Mouse (Mus musculus) lung, postnatal 0 days (tissue): Measurements from ENCODE around the gene Acvr1c. TPM values are rescaled to one million over a fixed set of nuclear protein-coding genes. Genes with fewer than 3 reads are reported as not detected.
A peak's percentile ranks its signal among the peaks of the same experiment; 100 is the strongest.

Source experiments
- ATAC-seq: fragments of 200-750 bp; cut with Nextera tagmentation; 2 replicates; pipeline ENCODE4 v1.8.0; 2017; ENCODE audit warnings: moderate library complexity
- DNase-seq: peaks from one replicate; pipeline ENCODE4 v3.0.0-alpha.2; 2016; ENCODE audit warnings: low spot score
- H3K27ac ChIP-seq: fragments of 300-500 bp; sonication (generic); 2 replicates; pipeline ENCODE4 v1.5.1; 2014; ENCODE audit warnings: antibody characterized with exemption, mild to moderate bottlenecking, low read length, mixed read lengths
- H3K27me3 ChIP-seq: fragments of 300-500 bp; sonication (generic); replicated peaks from 2 replicates; pipeline ENCODE4 v1.6.1; 2014; ENCODE audit warnings: low read length, mixed read lengths; ENCODE audit not compliant: insufficient read depth
- H3K36me3 ChIP-seq: fragments of 300-500 bp; sonication (generic); 2 replicates; pipeline ENCODE4 v1.6.1; 2014; ENCODE audit warnings: low read length, mixed read lengths; ENCODE audit not compliant: insufficient read depth
- H3K4me1 ChIP-seq: fragments of 300-500 bp; sonication (generic); 2 replicates; pipeline ENCODE4 v1.6.1; 2014; ENCODE audit warnings: antibody characterized with exemption, low read depth, low read length, mixed read lengths; ENCODE audit not compliant: insufficient read depth
- H3K4me2 ChIP-seq: fragments of 300-500 bp; sonication (generic); replicated peaks from 2 replicates; pipeline ENCODE4 v1.6.1; 2014; ENCODE audit warnings: low read depth, mild to moderate bottlenecking, low read length, moderate library complexity, mixed read lengths
- H3K4me3 ChIP-seq: fragments of 300-500 bp; sonication (generic); 2 replicates; pipeline ENCODE4 v1.5.1; 2014; ENCODE audit warnings: low read depth, low read length
- H3K9ac ChIP-seq: fragments of 300-500 bp; sonication (generic); replicated peaks from 2 replicates; pipeline ENCODE4 v1.6.1; 2014; ENCODE audit warnings: low read depth, mild to moderate bottlenecking
- H3K9me3 ChIP-seq: fragments of 300-500 bp; sonication (generic); 2 replicates; pipeline ENCODE4 v1.6.1; 2016; ENCODE audit warnings: low read length, mixed read lengths
- CTCF ChIP-seq: IDR thresholded peaks from 2 replicates; pipeline ENCODE4 v1.5.1; 2016; ENCODE audit warnings: antibody characterized with exemption, mild to moderate bottlenecking
- EP300 ChIP-seq: IDR thresholded peaks from 2 replicates; pipeline ENCODE4 v1.6.1; 2016; ENCODE audit warnings: antibody characterized with exemption, mild to moderate bottlenecking, control low read depth
- WGBS: fragments of 180-500 bp; shearing (Covaris S2); extraction: QIAGEN DNeasy Blood & Tissue Kit; methylation state at CpG from one replicate; pipeline ENCODE4 v1.1.7; 2014; 5-methylcytosine and 5-hydroxymethylcytosine counted together
- polyA plus RNA-seq: library from polyadenylated mRNA; unstranded; fragments of >200 nt; fragmentation: Nextera tagmentation; extraction: Ambion mirVana; gene quantifications from 2 replicates; pipeline ENCODE4 v1.2.1, GENCODE M21; 2015

The Acvr1c gene
- polyA plus RNA-seq, 1 experiment from 2014 or later: 0.23 TPM

- Histone ChIP-seq H3K27ac (no peak overlapping the region), H3K9ac (no peak overlapping the region), H3K27me3 (no peaks in the 10 kb centered on the region), H3K9me3 (no peaks in the 10 kb centered on the region), H3K4me1 (no peaks in the 10 kb centered on the region), H3K36me3 (no peaks in the 10 kb centered on the region), H3K4me2 (no peak overlapping the region), H3K4me3 (no peak overlapping the region)
- ATAC-seq (no peak), DNase-seq (no peak)
- TF ChIP-seq CTCF (no peak), EP300 (no peak)
- 80% methylated on average over 3 of the region's 3 CpGs for WGBS
Observed at GRCm38 (mm10) chr2:58366196-58366595, 8.5 kb upstream of the Acvr1c start.

DNA sequence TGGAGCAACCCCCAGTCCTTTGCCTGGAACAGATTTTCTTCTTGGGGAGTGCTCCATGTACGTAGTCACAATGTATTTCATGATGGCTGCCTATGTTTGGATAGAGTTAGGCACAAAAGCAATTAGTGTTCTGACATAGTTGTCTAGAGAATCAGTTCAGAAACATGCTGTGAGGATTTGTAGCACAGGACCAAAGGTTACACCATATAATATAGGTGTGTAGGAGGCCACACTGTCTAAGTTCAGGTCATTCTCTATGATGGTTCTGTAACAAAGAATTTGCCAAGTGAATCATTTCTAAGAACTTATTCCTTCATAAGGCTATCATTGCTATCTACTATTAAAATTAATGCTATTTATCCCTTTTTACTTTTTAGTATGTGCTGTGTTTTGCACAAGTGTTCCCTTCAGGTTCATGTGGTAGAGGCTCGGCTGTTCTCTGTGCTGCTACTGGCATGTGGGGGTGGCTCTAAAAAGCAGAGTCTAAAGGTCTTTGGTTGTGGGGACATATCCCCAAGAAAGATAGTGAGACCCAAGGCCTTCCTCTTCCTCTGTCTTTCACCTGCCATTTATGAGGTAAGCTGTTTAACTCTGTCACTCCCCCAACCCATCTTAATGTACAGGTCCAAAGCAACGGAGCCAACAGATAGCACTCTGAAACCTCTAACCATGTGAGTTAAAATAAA, 3.8 kb upstream of the Acvr1c start:
- DNase-seq: no peak
- H3K4me2 ChIP-seq: no peak overlapping the region
- H3K27ac ChIP-seq: no peak overlapping the region
- H3K9me3 ChIP-seq: no peaks in the 10 kb centered on the region
- TF ChIP-seq EP300 (no peak), CTCF (no peak)
- ATAC-seq: no peak
- peaks cover 6% of the 10 kb centered on the region; the same call in 1 of the 2 replicates for H3K27me3 ChIP-seq
- H3K36me3 ChIP-seq: no peaks in the 10 kb centered on the region
- no peak overlapping the region for H3K9ac ChIP-seq
- H3K4me1 ChIP-seq: no peaks in the 10 kb centered on the region
- whole genome bisulfite sequencing: 82% methylated on average over 3 of the region's 3 CpGs
- no peak overlapping the region for H3K4me3 ChIP-seq

DNA sequence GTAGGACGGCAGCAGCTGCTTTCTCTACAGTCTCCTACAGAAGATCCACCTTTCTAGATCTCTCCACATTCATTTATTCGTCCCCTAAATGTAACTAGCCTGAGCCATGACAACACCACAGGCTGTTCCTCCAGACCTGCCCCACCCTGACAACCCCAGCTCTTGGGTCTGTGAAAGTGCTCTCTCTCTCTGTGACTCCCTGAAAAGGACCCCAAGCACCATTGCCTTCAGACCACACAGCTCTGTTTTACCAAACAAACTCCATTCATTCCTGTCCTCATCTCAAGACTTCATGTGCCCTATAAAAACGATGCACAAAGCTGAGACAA, 401 bp upstream of the Acvr1c start:
- ATAC-seq (no peak; the same call in 1 of the 2 replicates), DNase-seq (no peak)
- no peak for TF ChIP-seq EP300
- Histone ChIP-seq H3K36me3 (no peaks in the 10 kb centered on the region), H3K27ac (no peak overlapping the region), H3K4me2 (peak overlapping the region; percentile 96), H3K4me3 (peak overlapping the region; percentile 53), H3K4me1 (no peaks in the 10 kb centered on the region), H3K9ac (no peak overlapping the region), H3K27me3 (peaks cover 6% of the 10 kb centered on the region; the same call in 1 of the 2 replicates), H3K9me3 (no peaks in the 10 kb centered on the region)
- WGBS: 13% methylated on average over 3 of the region's 3 CpGs

DNA sequence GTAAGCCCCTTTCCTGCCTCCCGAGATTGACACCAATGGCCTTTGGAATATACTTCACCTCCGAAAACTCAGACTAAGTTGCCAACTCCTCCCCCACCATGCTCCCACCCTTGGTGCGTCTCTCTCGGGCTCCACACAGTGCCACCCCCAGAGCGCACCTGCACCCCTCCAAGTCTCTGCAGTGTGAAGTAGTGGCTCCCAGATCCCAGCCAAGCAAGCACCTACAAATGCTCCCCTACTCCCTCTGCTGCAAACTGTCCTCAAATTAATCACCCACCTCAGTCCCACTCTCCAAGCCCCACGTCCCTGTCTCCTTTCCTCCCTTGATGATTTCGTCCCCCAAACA, 654 bp downstream of the Acvr1c start:
- Histone ChIP-seq H3K27me3 (peaks cover 6% of the 10 kb centered on the region; the same call in 1 of the 2 replicates), H3K4me3 (peak overlapping the region; percentile 53), H3K27ac (no peak overlapping the region), H3K36me3 (no peaks in the 10 kb centered on the region), H3K9me3 (no peaks in the 10 kb centered on the region), H3K4me1 (no peaks in the 10 kb centered on the region), H3K4me2 (peak overlapping the region; percentile 96), H3K9ac (no peak overlapping the region)
- WGBS: 0% methylated on average over 7 of the region's 7 CpGs
- ATAC-seq (no peak), DNase-seq (peak; percentile 7)
- no peak for TF ChIP-seq CTCF
- TF ChIP-seq EP300: no peak

DNA sequence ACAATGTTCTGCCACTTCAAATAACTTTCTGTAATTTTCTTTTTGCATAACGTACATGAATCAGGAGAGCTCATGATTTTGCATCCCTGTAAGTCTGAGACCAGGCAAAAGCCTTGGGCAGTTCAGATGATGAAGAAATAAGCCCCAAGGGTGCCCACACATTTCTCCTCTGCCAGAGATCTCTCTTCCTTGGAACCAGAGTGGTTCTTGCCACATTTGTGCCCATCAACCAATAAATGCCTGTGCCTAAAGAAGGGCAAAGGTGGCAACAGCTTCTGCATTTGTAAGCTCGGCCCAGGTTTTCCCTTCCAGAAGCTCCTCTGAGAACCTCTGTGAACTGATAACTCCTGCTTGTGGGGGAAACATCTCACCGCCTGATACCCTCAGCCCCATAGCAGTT, 3.3 kb downstream of the Acvr1c start:
- H3K27ac ChIP-seq: no peak overlapping the region
- no peaks in the 10 kb centered on the region for H3K9me3 ChIP-seq
- DNase-seq (no peak), ATAC-seq (no peak)
- WGBS: 74% methylated on average over 3 of the region's 3 CpGs
- H3K36me3 ChIP-seq: no peaks in the 10 kb centered on the region
- TF ChIP-seq EP300 (no peak), CTCF (no peak)
- H3K4me2 ChIP-seq: no peak overlapping the region
- H3K9ac ChIP-seq: no peak overlapping the region
- no peak overlapping the region for H3K4me3 ChIP-seq
- H3K4me1 ChIP-seq: no peaks in the 10 kb centered on the region
- peaks cover 6% of the 10 kb centered on the region; the same call in 1 of the 2 replicates for H3K27me3 ChIP-seq

DNA sequence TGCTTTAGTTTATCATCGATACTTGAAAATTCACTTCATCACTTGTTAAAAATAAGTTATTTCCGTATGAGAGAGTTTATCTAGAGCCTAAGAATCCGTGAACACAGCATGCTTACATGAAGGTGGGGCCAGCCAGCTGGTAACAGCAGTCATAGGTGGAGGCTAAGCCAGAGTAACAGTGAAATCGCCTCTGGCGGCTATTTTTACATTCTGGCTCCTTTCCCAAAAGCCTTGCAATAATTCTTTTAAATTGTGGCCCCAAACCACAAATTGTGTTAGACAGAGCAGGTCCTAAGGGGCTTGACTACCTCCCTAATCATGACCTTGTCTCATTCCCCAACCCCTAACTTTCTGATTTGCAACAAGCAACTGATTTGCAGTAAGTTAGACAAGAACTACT, 4.8 kb downstream of the Acvr1c start:
- H3K4me3 ChIP-seq: no peak overlapping the region
- peaks cover 6% of the 10 kb centered on the region; the same call in 1 of the 2 replicates for H3K27me3 ChIP-seq
- no peak overlapping the region for H3K27ac ChIP-seq
- TF ChIP-seq EP300 (no peak), CTCF (no peak)
- H3K4me1 ChIP-seq: no peaks in the 10 kb centered on the region
- H3K36me3 ChIP-seq: no peaks in the 10 kb centered on the region
- no peak overlapping the region for H3K4me2 ChIP-seq
- WGBS: 46% methylated on average over 5 of the region's 5 CpGs
- H3K9ac ChIP-seq: no peak overlapping the region
- ATAC-seq (no peak), DNase-seq (no peak)
- no peaks in the 10 kb centered on the region for H3K9me3 ChIP-seq

DNA sequence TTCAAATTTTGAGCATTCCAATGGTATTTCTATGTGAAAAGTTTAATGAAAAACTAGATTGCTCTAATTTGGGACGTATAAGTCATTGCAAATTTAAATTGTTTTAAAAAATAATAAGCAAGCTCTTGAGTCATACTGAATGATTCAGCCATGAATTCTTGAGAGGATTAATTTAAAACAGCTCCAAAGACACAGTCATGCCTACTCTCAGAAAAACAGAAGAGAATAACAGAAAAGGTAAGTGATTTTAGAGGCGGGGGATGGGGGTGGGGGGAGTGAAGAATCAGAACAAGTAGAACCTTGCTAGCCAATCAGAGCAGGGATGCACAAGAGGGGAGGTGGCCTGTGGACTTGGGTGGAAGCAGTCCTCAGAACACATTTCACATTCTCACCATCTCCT, 7.0 kb downstream of the Acvr1c start:
- WGBS: 78% methylated on average over 2 of the region's 2 CpGs
- H3K9ac ChIP-seq: no peak overlapping the region
- no peak for TF ChIP-seq CTCF
- TF ChIP-seq EP300: no peak
- DNase-seq (no peak), ATAC-seq (no peak)
- no peaks in the 10 kb centered on the region for H3K9me3 ChIP-seq
- H3K27ac ChIP-seq: no peak overlapping the region
- no peaks in the 10 kb centered on the region for H3K4me1 ChIP-seq
- H3K4me3 ChIP-seq: no peak overlapping the region
- no peaks in the 10 kb centered on the region for H3K36me3 ChIP-seq
- H3K4me2 ChIP-seq: no peak overlapping the region
- H3K27me3 ChIP-seq: no peaks in the 10 kb centered on the region
